Mouse (Mus musculus) embryonic fibroblast, embryonic 13.5 days (primary cell): ENCODE results near the gene Ddx50.

Experiments
- CTCF ChIP-seq: IDR thresholded peaks from 2 replicates; pipeline ENCODE4 v1.5.1; 2011; ENCODE audit warnings: mild to moderate bottlenecking, control low read depth, low read length, moderate library complexity, borderline replicate concordance; ENCODE audit not compliant: insufficient read depth
- POLR2A ChIP-seq: IDR thresholded peaks from 2 replicates; pipeline ENCODE4 v1.6.1; 2011; ENCODE audit warnings: low read depth, mild to moderate bottlenecking, control low read depth, low read length, moderate library complexity

DNA sequence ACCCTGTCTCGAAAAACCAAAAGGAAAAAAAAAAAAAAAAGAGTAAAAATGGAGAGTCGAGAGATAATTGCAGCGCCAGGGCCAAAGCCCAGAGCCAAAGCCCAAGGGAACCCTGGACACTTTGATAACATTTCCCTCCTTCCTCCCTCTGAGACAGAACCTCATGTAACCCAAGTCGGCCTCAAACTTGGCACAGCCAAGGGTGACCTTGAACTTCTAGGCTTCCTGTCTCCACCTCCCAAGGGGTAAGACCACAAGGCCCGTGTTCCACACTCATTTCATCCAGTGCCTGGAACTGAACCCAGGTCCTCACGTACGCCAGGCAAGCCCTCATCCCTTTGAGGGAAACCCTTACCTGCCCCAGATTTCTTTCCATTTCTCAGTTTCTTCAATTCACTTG lies 5.7 kb upstream of the Ddx50 start:
- TF ChIP-seq POLR2A, result no peak
- no peak for TF ChIP-seq CTCF
